ENCODE assay signal across 8 mouse cellular contexts in genomic region chr7:47133331-47133730, GRCm38 (mm10). TPM values are rescaled to one million over a fixed set of nuclear protein-coding genes. Genes with fewer than 3 reads are reported as not detected.
DNase-seq lines count a peak whose midpoint lies in the region; ATAC-seq lines count a peak whose summit lies in the region.

Gene Ptpn5, minus strand, starts transcription at chr7:47133684.

- peaks cover 61% of the 10 kb centered on the region for H3K27me3 ChIP-seq in forebrain, embryonic 10.5 days (ENCODE audit: poor library complexity, severe bottlenecking)
- peaks cover 31% of the 10 kb centered on the region for H3K27me3 ChIP-seq in neural tube, embryonic 11.5 days (ENCODE audit: control insufficient read depth, insufficient read depth, low read length)

- H3K4me1 ChIP-seq in forebrain, embryonic 10.5 days: peaks cover 19% of the 10 kb centered on the region
- H3K4me1 ChIP-seq in neural tube, embryonic 11.5 days (ENCODE audit: control insufficient read depth, insufficient read depth, low read length): no peaks in the 10 kb centered on the region; the same call in 1 of the 2 replicates

- H3K4me2 ChIP-seq in neural tube, embryonic 11.5 days (ENCODE audit: low read depth): peak within 1 kb of the TSS; percentile 96

- no peak for ATAC-seq in neural tube, embryonic 11.5 days (ENCODE audit: insufficient read depth, low FRiP score, low TSS enrichment)

- H3K27ac ChIP-seq in forebrain, embryonic 10.5 days: peak within 1 kb of the TSS; percentile 80
- H3K27ac ChIP-seq in neural tube, embryonic 11.5 days (ENCODE audit: low read depth, low read length): peak within 1 kb of the TSS; percentile 36

- no peaks in the 10 kb centered on the region for H3K9me3 ChIP-seq in forebrain, embryonic 10.5 days
- no peaks in the 10 kb centered on the region for H3K9me3 ChIP-seq in neural tube, embryonic 11.5 days (ENCODE audit: control insufficient read depth, low read length)

- DNase-seq in layer of hippocampus, adult 18-20 months (ENCODE audit: low spot score in 2 of 2): no peak
- DNase-seq in layer of hippocampus, adult 9-11 months: no peak
- no peak for DNase-seq in forebrain, embryonic 10.5 days (ENCODE audit: extremely low spot score, low spot score)
- no peak for DNase-seq in layer of hippocampus, postnatal 36 days
- DNase-seq in neural tube, embryonic 11.5 days (ENCODE audit: low spot score): peak; percentile 24
- no peak for DNase-seq in urinary bladder, postnatal 14 days (ENCODE audit: low spot score)
- no peak for DNase-seq in cerebellum, adult 9-11 months
- DNase-seq in frontal cortex, postnatal 14 days (ENCODE audit: low spot score in 2 of 2): no peak

- H3K9ac ChIP-seq in neural tube, embryonic 11.5 days (ENCODE audit: low read length): peak within 1 kb of the TSS; percentile 78

- peak within 1 kb of the TSS; percentile 82 for H3K4me3 ChIP-seq in forebrain, embryonic 10.5 days
- H3K4me3 ChIP-seq in neural tube, embryonic 11.5 days (ENCODE audit: low read depth, low read length): peak within 1 kb of the TSS; percentile 73

- WGBS in forebrain, embryonic 10.5 days: 3% methylated on average over 13 of the region's 13 CpGs
- WGBS in neural tube, embryonic 11.5 days: 2% methylated on average over 13 of the region's 13 CpGs

- H3K36me3 ChIP-seq in forebrain, embryonic 10.5 days (replicated peaks): no peaks in the 10 kb centered on the region
- H3K36me3 ChIP-seq in neural tube, embryonic 11.5 days (ENCODE audit: control insufficient read depth, insufficient read depth, low read length): no peaks in the 10 kb centered on the region

RNA-seq across cellular contexts. Expression of gene Ptpn5, which starts in this region (rescaled TPM):
- 100 to 1,000 TPM; 102 to 103 TPM for total RNA-seq in layer of hippocampus, adult 18-20 months (2021)
- 2.9 and 4.1 TPM in 2 replicates for polyA plus RNA-seq in forebrain, embryonic 10.5 days (2016; fragmentation: Nextera tagmentation; extraction: Ambion mirVana)
- 10 to 100 TPM; 92.7 to 95.8 TPM for total RNA-seq in layer of hippocampus, postnatal 36 days (2021)
- polyA plus RNA-seq in neural tube, embryonic 11.5 days (2014; fragmentation: Nextera tagmentation; extraction: Ambion mirVana): 28.1 and 30.0 TPM in 2 replicates
